Mouse (Mus musculus): ENCODE results near the gene Col28a1.

- TF ChIP-seq CTCF (IDR thresholded peaks at IDR 0.05; ENCODE audit: low read depth) (no peak), EP300 (IDR thresholded peaks at IDR 0.05; ENCODE audit: low read depth) (no peak)
Observed at GRCm38 (mm10) chr6:8188599-8189233, 3.7 kb downstream of the Col28a1 start.
